Mouse (Mus musculus) hindbrain, embryonic 16.5 days (tissue): ENCODE results near the gene Vmn1r185. TPM values are rescaled to one million over a fixed set of nuclear protein-coding genes. Genes with fewer than 3 reads are reported as not detected.
"Not testable (repeated sequence)": the region's sequence is repeated elsewhere in the genome, so short reads cannot be mapped to it uniquely, and the experiment has no call there.

Experiments used
- ATAC-seq: fragments of 200-750 bp; cut with Nextera tagmentation; 2 replicates; pipeline ENCODE4 v1.8.0; 2017; ENCODE audit warnings: moderate TSS enrichment, moderate library complexity
- H3K27ac ChIP-seq: fragments of 300-500 bp; sonication (generic); 2 replicates; pipeline ENCODE4 v1.5.1; 2014; ENCODE audit warnings: low read depth, mild to moderate bottlenecking, control low read depth, low read length, moderate library complexity
- H3K27me3 ChIP-seq: fragments of 300-500 bp; sonication (generic); replicated peaks from 2 replicates; pipeline ENCODE4 v1.6.1; 2014; ENCODE audit warnings: low read length; ENCODE audit not compliant: control insufficient read depth, insufficient read depth
- H3K36me3 ChIP-seq: fragments of 300-500 bp; sonication (generic); 2 replicates; pipeline ENCODE4 v1.6.1; 2014; ENCODE audit warnings: mild to moderate bottlenecking, low read length, moderate library complexity, mixed read lengths; ENCODE audit not compliant: control insufficient read depth, insufficient read depth
- H3K4me1 ChIP-seq: fragments of 300-500 bp; sonication (generic); 2 replicates; pipeline ENCODE4 v1.6.1; 2014; ENCODE audit warnings: low read depth, low read length; ENCODE audit not compliant: control insufficient read depth, insufficient read depth
- H3K4me2 ChIP-seq: fragments of 300-500 bp; sonication (generic); 2 replicates; pipeline ENCODE4 v1.6.1; 2014; ENCODE audit warnings: mild to moderate bottlenecking, low read length, control low read depth, moderate library complexity
- H3K4me3 ChIP-seq: fragments of 300-500 bp; sonication (generic); 2 replicates; pipeline ENCODE4 v1.5.1; 2014; ENCODE audit warnings: mild to moderate bottlenecking, low read length, control low read depth, moderate library complexity
- H3K9ac ChIP-seq: fragments of 300-500 bp; sonication (generic); 2 replicates; pipeline ENCODE4 v1.6.1; 2014; ENCODE audit warnings: low read depth, mild to moderate bottlenecking, control low read depth, low read length, moderate library complexity
- H3K9me3 ChIP-seq: fragments of 300-500 bp; sonication (generic); 2 replicates; pipeline ENCODE4 v1.6.1; 2014; ENCODE audit warnings: mild to moderate bottlenecking, low read length, moderate library complexity; ENCODE audit not compliant: control insufficient read depth
- WGBS: fragments of 180-500 bp; shearing (Covaris S2); extraction: QIAGEN DNeasy Blood & Tissue Kit; methylation state at CpG from one replicate; pipeline ENCODE4 v1.1.7; 2014; 5-methylcytosine and 5-hydroxymethylcytosine counted together
- polyA plus RNA-seq: library from polyadenylated mRNA; unstranded; fragments of >200 nt; fragmentation: Nextera tagmentation; extraction: Ambion mirVana; gene quantifications from 2 replicates; pipeline ENCODE4 v1.2.1, GENCODE M21; 2015

The Vmn1r185 gene
- not detected in 2 replicates for polyA plus RNA-seq

GRCm38 (mm10) chr7:26618364-26618763 is at the start of gene Vmn1r185:
TSS of gene Vmn1r185 (minus strand) at chr7:26618464.
- not testable (repeated sequence) for H3K9me3 ChIP-seq, ATAC-seq, H3K27me3 ChIP-seq, H3K9ac ChIP-seq, H3K27ac ChIP-seq, H3K4me3 ChIP-seq, H3K4me1 ChIP-seq, H3K4me2 ChIP-seq, H3K36me3 ChIP-seq
- 82% methylated on average over 1 of the region's 1 CpGs for WGBS

GRCm38 (mm10) chr7:26667466-26667865 is 49.2 kb upstream of the Vmn1r185 start:
- H3K4me1 ChIP-seq, H3K36me3 ChIP-seq, H3K27me3 ChIP-seq, H3K27ac ChIP-seq, H3K4me2 ChIP-seq, H3K9ac ChIP-seq, H3K4me3 ChIP-seq, H3K9me3 ChIP-seq, ATAC-seq: not testable (repeated sequence)
- 36% methylated on average over 2 of the region's 2 CpGs for WGBS

- H3K4me3 ChIP-seq = no peak overlapping the region
- H3K36me3 ChIP-seq = no peaks in the 10 kb centered on the region
- peaks cover 11% of the 10 kb centered on the region; the same call in 1 of the 2 replicates for H3K9me3 ChIP-seq
- no peak overlapping the region for H3K27ac ChIP-seq
- WGBS = 86% methylated on average over 5 of the region's 5 CpGs
- no peak overlapping the region for H3K4me2 ChIP-seq
- no peak for ATAC-seq
- H3K27me3 ChIP-seq = no peaks in the 10 kb centered on the region
- H3K9ac ChIP-seq = no peak overlapping the region
- H3K4me1 ChIP-seq = no peaks in the 10 kb centered on the region
Measured at GRCm38 (mm10) chr7:26666011-26666410, 47.7 kb upstream of the Vmn1r185 start.

- no peak for ATAC-seq
- Histone ChIP-seq H3K4me2 (no peak overlapping the region), H3K27ac (no peak overlapping the region), H3K36me3 (no peaks in the 10 kb centered on the region), H3K9ac (no peak overlapping the region), H3K27me3 (no peaks in the 10 kb centered on the region), H3K4me3 (no peak overlapping the region), H3K4me1 (no peaks in the 10 kb centered on the region), H3K9me3 (no peaks in the 10 kb centered on the region)
- WGBS = 79% methylated on average over 1 of the region's 1 CpGs
Measured at GRCm38 (mm10) chr7:26589774-26590173, 28.5 kb downstream of the Vmn1r185 start.

GRCm38 (mm10) chr7:26589077-26589476 is 29.2 kb downstream of the Vmn1r185 start:
- no peak overlapping the region for H3K4me2 ChIP-seq
- ATAC-seq = no peak
- H3K9me3 ChIP-seq = no peaks in the 10 kb centered on the region
- H3K27me3 ChIP-seq = no peaks in the 10 kb centered on the region
- no peak overlapping the region for H3K4me3 ChIP-seq
- H3K4me1 ChIP-seq = no peaks in the 10 kb centered on the region
- no peak overlapping the region for H3K9ac ChIP-seq
- no peak overlapping the region for H3K27ac ChIP-seq
- no peaks in the 10 kb centered on the region for H3K36me3 ChIP-seq

Other genes with a start within 250 kb of the Vmn1r185 start
- gene Nlrp9c, start 214.8 kb downstream of the Vmn1r185 start, polyA plus RNA-seq = not detected in 2 replicates
- gene Nlrp4a, start 183.4 kb downstream of the Vmn1r185 start, polyA plus RNA-seq = not detected in 2 replicates
- not detected in 2 replicates for gene Nlrp9a, start 83.4 kb downstream of the Vmn1r185 start, polyA plus RNA-seq
- not detected in 2 replicates for gene Cyp2b23, start 68.0 kb upstream of the Vmn1r185 start, polyA plus RNA-seq
- 0.66 and 0.75 TPM in 2 replicates for gene Cyp2b19, start 138.7 kb upstream of the Vmn1r185 start, polyA plus RNA-seq
- not detected in 2 replicates for gene Cyp2g1, start 190.4 kb upstream of the Vmn1r185 start, polyA plus RNA-seq
- gene Cyp2a5, start 216.8 kb upstream of the Vmn1r185 start, polyA plus RNA-seq = 0.90 and 1.2 TPM in 2 replicates